Mouse (Mus musculus): ENCODE results near the gene Camkmt. TPM values are rescaled to one million over a fixed set of nuclear protein-coding genes. Genes with fewer than 3 reads are reported as not detected.

Gene Camkmt
- total and polyA plus RNA-seq, 3 experiments: 1.6 to 5.9 TPM; not detected in 1

DNA sequence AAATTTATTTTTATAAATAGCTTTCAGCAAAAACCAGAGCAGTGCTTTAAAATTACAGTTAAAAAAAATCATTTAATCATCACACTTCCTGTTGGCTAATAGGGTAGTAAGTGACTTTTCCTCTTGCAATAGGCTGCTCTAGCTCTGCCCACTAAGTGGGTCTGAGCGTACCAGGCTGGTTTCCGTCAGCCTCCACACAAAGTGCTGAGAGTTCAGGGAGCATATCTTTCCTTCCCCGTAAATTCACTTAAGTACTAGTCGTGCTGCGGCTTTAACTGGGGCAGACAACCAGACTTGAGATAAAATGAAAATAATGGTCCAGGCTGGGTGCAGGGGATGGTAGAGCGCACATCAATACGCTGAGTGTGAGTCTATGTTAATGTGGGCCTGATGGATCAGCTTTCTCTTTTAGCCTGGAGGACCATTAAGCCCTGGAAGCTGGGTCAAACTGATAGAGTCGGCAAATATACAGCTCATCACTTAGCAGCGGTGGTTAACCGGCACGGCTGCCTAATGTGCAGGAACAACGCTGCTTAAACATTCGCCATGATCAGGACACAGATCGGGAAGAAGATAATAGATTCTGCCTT lies 90.2 kb downstream of the Camkmt start:
- H3K9ac ChIP-seq (ENCODE audit: control insufficient read depth, low read depth, low read length, poor library complexity, severe bottlenecking): no peak overlapping the region
- no peaks in the 10 kb centered on the region for H3K27me3 ChIP-seq (ENCODE audit: control insufficient read depth in 1 of 2, insufficient read depth in 2 of 2, low read length in 2 of 2)
- DNase-seq (ENCODE audit: low read depth, low spot score): no peak
- TF ChIP-seq NELFE (IDR thresholded peaks at IDR 0.05; ENCODE audit: low read depth, low read length) (no peak), USF1 (IDR thresholded peaks at IDR 0.05; ENCODE audit: low read depth, low read length) (no peak), MAFK (IDR thresholded peaks at IDR 0.05; ENCODE audit: borderline replicate concordance, low read depth, low read length) (no peak), CHD2 (IDR thresholded peaks at IDR 0.05; ENCODE audit: low read length) (no peak), EP300 (IDR thresholded peaks at IDR 0.05; ENCODE audit: low read depth in 1 of 2, low read length in 2 of 2) (no peak), E2F4 (IDR thresholded peaks at IDR 0.05; ENCODE audit: borderline replicate concordance, low read depth, low read length) (no peak), JUND (IDR thresholded peaks at IDR 0.05; ENCODE audit: low read depth, low read length) (no peak), KAT2A (conservative IDR thresholded peaks at IDR 0.05; ENCODE audit: low read depth, low read length) (no peak), ZMIZ1 (IDR thresholded peaks at IDR 0.05; ENCODE audit: low read depth, low read length) (no peak), RCOR1 (IDR thresholded peaks at IDR 0.05; ENCODE audit: low read depth, low read length) (no peak), MXI1 (IDR thresholded peaks at IDR 0.05; ENCODE audit: low read depth, low read length) (no peak), GABPA (IDR thresholded peaks at IDR 0.05; ENCODE audit: low read depth, low read length) (no peak), USF2 (IDR thresholded peaks at IDR 0.05; ENCODE audit: borderline replicate concordance in 1 of 2, insufficient read depth in 1 of 2, low read depth in 1 of 2, low read length in 2 of 2) (no peak), POLR2A (IDR thresholded peaks at IDR 0.05; ENCODE audit: control insufficient read depth in 1 of 2, insufficient read depth in 1 of 2, low read depth in 1 of 2, low read length in 2 of 2, poor library complexity in 1 of 2) (no peak), MYC (IDR thresholded peaks at IDR 0.05; ENCODE audit: low read depth, low read length) (no peak), GATA1 (IDR thresholded peaks at IDR 0.05; ENCODE audit: low read depth, low read length) (no peak), TCF12 (IDR thresholded peaks at IDR 0.05; ENCODE audit: low read depth, low read length) (no peak), UBTF (IDR thresholded peaks at IDR 0.05; ENCODE audit: borderline replicate concordance, insufficient read depth, low read depth, low read length) (no peak)
- H3K4me3 ChIP-seq (ENCODE audit: control insufficient read depth in 1 of 2, insufficient read depth in 1 of 2, low read depth in 2 of 2, low read length in 2 of 2): no peak overlapping the region
- no peaks in the 10 kb centered on the region for H3K36me3 ChIP-seq (ENCODE audit: control insufficient read depth in 1 of 2, insufficient read depth in 2 of 2, low read length in 2 of 2)
- H3K79me2 ChIP-seq (ENCODE audit: control insufficient read depth, insufficient read depth, low read length, poor library complexity): no peaks in the 10 kb centered on the region
- H3K9me3 ChIP-seq (replicated peaks; ENCODE audit: insufficient read depth, low read length): no peaks in the 10 kb centered on the region
- no peak overlapping the region for H3K27ac ChIP-seq (ENCODE audit: control insufficient read depth, low read depth, low read length)
- H3K4me1 ChIP-seq (ENCODE audit: control insufficient read depth in 1 of 2, insufficient read depth in 2 of 2, low read length in 2 of 2): no peaks in the 10 kb centered on the region
